Mouse (Mus musculus) limb, embryonic 14.5 days (tissue): Measurements from ENCODE around the gene Cpne2. TPM values are rescaled to one million over a fixed set of nuclear protein-coding genes. Genes with fewer than 3 reads are reported as not detected.

ENCODE experiments used
- ATAC-seq: fragments of 200-750 bp; cut with Nextera tagmentation; 2 replicates; pipeline ENCODE4 v1.8.0; 2017; ENCODE audit warnings: low read depth, moderate number of reproducible peaks, moderate TSS enrichment; ENCODE audit not compliant: low FRiP score
- DNase-seq: peaks from one replicate; pipeline ENCODE4 v3.0.0-alpha.2; 2015; ENCODE audit warnings: low spot score
- H3K27ac ChIP-seq: fragments of 300-500 bp; sonication (generic); replicated peaks from 2 replicates; pipeline ENCODE4 v1.5.1; 2014; ENCODE audit warnings: low read depth, mild to moderate bottlenecking, low read length, moderate library complexity, mixed read lengths
- H3K27me3 ChIP-seq: fragments of 300-500 bp; sonication (generic); 2 replicates; pipeline ENCODE4 v1.6.1; 2014; ENCODE audit warnings: low read length, mixed read lengths; ENCODE audit not compliant: control insufficient read depth, insufficient read depth
- H3K36me3 ChIP-seq: fragments of 300-500 bp; sonication (generic); 2 replicates; pipeline ENCODE4 v1.6.1; 2014; ENCODE audit warnings: mild to moderate bottlenecking, low read length, moderate library complexity, mixed read lengths; ENCODE audit not compliant: control insufficient read depth, insufficient read depth
- H3K4me1 ChIP-seq: fragments of 300-500 bp; sonication (generic); 2 replicates; pipeline ENCODE4 v1.6.1; 2014; ENCODE audit warnings: antibody characterized with exemption, low read length, mixed read lengths; ENCODE audit not compliant: control insufficient read depth, insufficient read depth
- H3K4me2 ChIP-seq: fragments of 300-500 bp; sonication (generic); replicated peaks from 2 replicates; pipeline ENCODE4 v1.6.1; 2014; ENCODE audit warnings: low read depth, mild to moderate bottlenecking, low read length, moderate library complexity; ENCODE audit not compliant: severe bottlenecking
- H3K4me3 ChIP-seq: fragments of 300-500 bp; sonication (generic); replicated peaks from 2 replicates; pipeline ENCODE4 v1.5.1; 2014; ENCODE audit warnings: low read length
- H3K9ac ChIP-seq: fragments of 300-500 bp; sonication (generic); 2 replicates; pipeline ENCODE4 v1.6.1; 2014; ENCODE audit warnings: mild to moderate bottlenecking, low read depth, low read length, moderate library complexity; ENCODE audit not compliant: severe bottlenecking
- H3K9me3 ChIP-seq: fragments of 300-500 bp; sonication (generic); 2 replicates; pipeline ENCODE4 v1.6.1; 2016; ENCODE audit warnings: low read length; ENCODE audit not compliant: control insufficient read depth
- POLR2A ChIP-seq: fragments of 200-500 bp; IDR thresholded peaks from 2 replicates; pipeline ENCODE4 v1.8.0; 2012; ENCODE audit warnings: inconsistent platforms, mild to moderate bottlenecking, moderate library complexity, borderline replicate concordance; ENCODE audit not compliant: insufficient read depth, insufficient read length; ENCODE audit errors: extremely low read depth
- WGBS: fragments of 180-500 bp; shearing (Covaris S2); extraction: QIAGEN DNeasy Blood & Tissue Kit; methylation state at CpG from one replicate; pipeline ENCODE4 v1.1.7; 2014; 5-methylcytosine and 5-hydroxymethylcytosine counted together
- polyA plus RNA-seq, 2 experiments: library from polyadenylated mRNA; depleted of rRNA in 1 of 2; stranded (reverse) in 1 of 2; unstranded in 1 of 2; fragments of >200 nt; fragmentation: Nextera tagmentation in 1 of 2; extraction: Ambion mirVana in 1 of 2; gene quantifications; 2 replicates each; pipeline versions ENCODE4 v1.2.1 to v1.2.3; 2012 to 2014

The Cpne2 gene
- polyA plus RNA-seq, 2 experiments = 12.1 to 24.7 TPM

DNA sequence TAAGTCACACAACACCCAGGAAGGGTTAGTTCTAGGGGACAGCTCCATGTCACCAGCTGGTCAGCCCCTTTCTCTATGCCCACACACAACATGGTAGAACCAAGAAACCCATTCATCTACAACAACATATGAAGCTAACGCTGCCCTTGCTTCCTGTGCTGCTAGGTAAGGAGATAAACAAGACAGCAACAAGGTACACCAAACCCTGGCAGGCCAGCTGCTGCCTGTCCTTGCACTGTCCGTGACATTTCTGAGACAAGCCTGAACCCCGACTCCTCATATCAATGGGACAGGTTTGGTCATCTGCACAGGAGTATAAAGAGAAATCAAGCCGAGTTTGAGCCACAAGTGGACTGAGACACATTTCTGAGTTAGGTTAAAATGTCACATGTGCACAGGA, 42.4 kb downstream of the Cpne2 start:
- 92% methylated on average over 4 of the region's 4 CpGs for WGBS

DNA sequence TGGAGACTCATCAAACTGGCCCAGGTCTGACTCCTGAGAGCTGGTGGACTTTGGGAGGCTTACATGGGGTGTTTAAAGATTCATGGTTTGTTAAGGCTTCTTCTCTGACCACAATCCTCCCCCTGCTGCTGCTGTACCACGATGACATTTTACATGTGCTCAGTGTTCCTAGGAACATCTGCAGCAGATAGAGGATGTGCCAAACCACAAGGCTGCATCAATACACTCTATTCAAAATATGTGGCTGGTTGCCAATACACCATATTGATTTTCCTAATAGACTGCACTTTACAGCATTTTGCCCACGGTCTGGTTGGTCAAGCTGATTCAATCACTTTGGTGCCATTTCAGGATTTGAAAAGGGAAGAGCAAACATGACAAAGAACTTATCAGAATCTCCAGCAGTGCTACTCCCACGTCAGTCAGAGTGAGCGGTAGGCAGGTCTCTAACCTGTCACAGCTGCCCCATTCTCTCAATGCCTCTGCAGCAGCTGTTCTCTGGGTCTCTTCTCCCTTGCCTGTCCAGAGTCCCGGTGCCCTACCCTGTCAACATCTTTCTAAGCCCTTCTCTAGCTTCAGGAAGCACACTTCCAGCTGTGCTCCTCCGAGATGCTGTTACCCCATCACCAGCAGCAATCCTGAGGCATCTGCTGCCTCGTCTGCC, 49.2 kb downstream of the Cpne2 start:
- Histone ChIP-seq H3K36me3 (peaks cover 79% of the 10 kb centered on the region), H3K4me3 (no peak overlapping the region), H3K27ac (no peak overlapping the region), H3K4me1 (no peaks in the 10 kb centered on the region), H3K9me3 (no peaks in the 10 kb centered on the region), H3K4me2 (no peak overlapping the region), H3K27me3 (no peaks in the 10 kb centered on the region), H3K9ac (no peak overlapping the region)
- 84% methylated on average over 7 of the region's 7 CpGs for WGBS
- TF ChIP-seq POLR2A = no peak
- no peak for ATAC-seq
- DNase-seq = peak; percentile 19

More for the DNA sequence above, 42.4 kb downstream of the Cpne2 start:
- Histone ChIP-seq H3K4me1 (no peaks in the 10 kb centered on the region), H3K4me3 (no peak overlapping the region), H3K36me3 (peaks cover 74% of the 10 kb centered on the region), H3K27me3 (no peaks in the 10 kb centered on the region), H3K27ac (no peak overlapping the region), H3K9ac (no peak overlapping the region), H3K9me3 (no peaks in the 10 kb centered on the region), H3K4me2 (no peak overlapping the region)
- DNase-seq = no peak
- no peak for TF ChIP-seq POLR2A
- ATAC-seq = no peak

GRCm38 (mm10) chr8:94582569-94582968, 49.8 kb downstream of the Cpne2 start:
- no peak overlapping the region for H3K27ac ChIP-seq
- TF ChIP-seq POLR2A = no peak
- H3K36me3 ChIP-seq = peaks cover 79% of the 10 kb centered on the region
- no peak overlapping the region for H3K4me3 ChIP-seq
- H3K9ac ChIP-seq = no peak overlapping the region
- no peak overlapping the region for H3K4me2 ChIP-seq
- WGBS = 91% methylated on average over 6 of the region's 6 CpGs
- H3K27me3 ChIP-seq = no peaks in the 10 kb centered on the region
- no peaks in the 10 kb centered on the region for H3K9me3 ChIP-seq
- H3K4me1 ChIP-seq = no peaks in the 10 kb centered on the region
- DNase-seq (no peak), ATAC-seq (no peak)

DNA sequence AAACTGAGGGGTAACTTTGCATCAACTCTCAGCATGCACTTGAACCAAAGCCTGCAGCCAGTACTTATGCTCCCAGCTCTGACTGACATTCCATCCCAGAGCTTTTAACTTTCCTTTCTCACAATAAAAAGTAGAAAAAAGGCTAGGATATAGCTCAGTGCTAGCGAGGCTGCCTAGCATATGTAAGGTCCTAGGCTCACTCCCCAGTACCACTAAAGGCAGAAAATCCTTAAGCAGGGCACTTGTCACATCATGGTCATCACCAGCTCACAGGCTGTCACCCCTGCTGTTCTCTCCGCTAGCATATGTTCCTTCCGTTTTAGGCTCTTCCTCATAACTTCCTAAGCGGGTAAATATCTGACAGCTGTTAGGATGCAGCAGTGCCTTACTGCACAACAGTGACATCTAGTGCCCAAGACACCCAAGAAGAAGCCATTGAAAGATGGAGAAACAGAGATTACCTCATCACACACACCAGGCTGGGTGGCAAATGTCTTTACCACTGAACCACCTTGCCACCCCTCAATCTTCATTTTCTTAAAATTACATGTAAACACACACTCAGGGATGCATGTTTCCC, 51.5 kb downstream of the Cpne2 start:
- Histone ChIP-seq H3K36me3 (peaks cover 79% of the 10 kb centered on the region), H3K27ac (no peak overlapping the region), H3K9ac (no peak overlapping the region), H3K4me1 (no peaks in the 10 kb centered on the region), H3K9me3 (no peaks in the 10 kb centered on the region), H3K27me3 (no peaks in the 10 kb centered on the region), H3K4me3 (no peak overlapping the region), H3K4me2 (no peak overlapping the region)
- DNase-seq (peak; percentile 58), ATAC-seq (peak; percentile 30; the same call in 1 of the 2 replicates)
- no peak for TF ChIP-seq POLR2A
- 48% methylated on average over 4 of the region's 4 CpGs for WGBS

DNA sequence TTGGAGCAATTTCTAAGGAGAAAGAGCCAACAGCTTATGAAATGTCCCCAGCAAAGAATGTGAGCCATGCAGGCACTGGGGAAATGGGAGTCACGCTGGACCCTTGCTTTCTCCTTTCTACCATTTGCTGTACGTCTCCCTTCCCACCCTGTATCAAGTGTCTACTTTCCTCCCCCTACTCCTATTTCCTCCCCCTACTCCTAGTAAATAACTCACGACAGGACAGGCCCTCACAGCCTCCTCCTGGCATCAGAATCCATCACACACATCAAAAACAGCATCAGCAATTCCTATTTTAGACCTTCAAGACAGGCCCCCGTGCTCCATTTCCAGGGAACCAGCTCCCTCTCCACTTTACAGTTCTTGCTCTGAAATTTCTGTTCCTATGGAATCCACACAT, 58.9 kb downstream of the Cpne2 start:
- Histone ChIP-seq H3K36me3 (peaks cover 29% of the 10 kb centered on the region), H3K27me3 (no peaks in the 10 kb centered on the region), H3K4me3 (no peak overlapping the region), H3K4me2 (no peak overlapping the region), H3K4me1 (no peaks in the 10 kb centered on the region), H3K27ac (no peak overlapping the region), H3K9me3 (no peaks in the 10 kb centered on the region), H3K9ac (no peak overlapping the region)
- TF ChIP-seq POLR2A = no peak
- no peak for DNase-seq
- 74% methylated on average over 4 of the region's 4 CpGs for WGBS
- no peak for ATAC-seq

- no peak overlapping the region for H3K4me2 ChIP-seq
- WGBS = 50% methylated on average over 1 of the region's 1 CpGs
- H3K4me3 ChIP-seq = no peak overlapping the region
- ATAC-seq = no peak
- no peak overlapping the region for H3K27ac ChIP-seq
- H3K27me3 ChIP-seq = no peaks in the 10 kb centered on the region
- no peak for DNase-seq
- no peak overlapping the region for H3K9ac ChIP-seq
- no peak for TF ChIP-seq POLR2A
- no peaks in the 10 kb centered on the region for H3K9me3 ChIP-seq
- no peaks in the 10 kb centered on the region for H3K4me1 ChIP-seq
- H3K36me3 ChIP-seq = peaks cover 4% of the 10 kb centered on the region
These were observed 61.4 kb downstream of the Cpne2 start for GRCm38 (mm10) chr8:94594211-94594610.
